Mouse (Mus musculus) cerebellum, postnatal 4 days (tissue): ENCODE data around the gene Gm13420.
A peak's percentile ranks its signal among the peaks of the same experiment; 100 is the strongest.

Source experiments
- DNase-seq, 2 experiments: peaks; one replicate each; pipeline ENCODE4 v3.0.0; 2022; ENCODE audit warnings: low spot score in 2 of 2, mixed read lengths in 1 of 2

The Gm13420 gene

GRCm38 (mm10) chr2:29702189-29702588 is 49.3 kb downstream of the Gm13420 start:
- no peak for DNase-seq

GRCm38 (mm10) chr2:29701393-29701792 is 50.1 kb downstream of the Gm13420 start:
- DNase-seq: no peak

GRCm38 (mm10) chr2:29700898-29701297 is 50.6 kb downstream of the Gm13420 start:
- no peak for DNase-seq

- peak in 1 of 2 experiments; percentile 16 for DNase-seq
Observed at GRCm38 (mm10) chr2:29698421-29699290, 52.8 kb downstream of the Gm13420 start.

- DNase-seq: no peak
Observed at GRCm38 (mm10) chr2:29696207-29696800, 55.2 kb downstream of the Gm13420 start.
